Mouse (Mus musculus): Measurements from ENCODE around the gene Efcab11. TPM values are rescaled to one million over a fixed set of nuclear protein-coding genes. Genes with fewer than 3 reads are reported as not detected.

Efcab11 gene
- polyA plus RNA-seq, 1 experiment, result 0.84 TPM

DNA sequence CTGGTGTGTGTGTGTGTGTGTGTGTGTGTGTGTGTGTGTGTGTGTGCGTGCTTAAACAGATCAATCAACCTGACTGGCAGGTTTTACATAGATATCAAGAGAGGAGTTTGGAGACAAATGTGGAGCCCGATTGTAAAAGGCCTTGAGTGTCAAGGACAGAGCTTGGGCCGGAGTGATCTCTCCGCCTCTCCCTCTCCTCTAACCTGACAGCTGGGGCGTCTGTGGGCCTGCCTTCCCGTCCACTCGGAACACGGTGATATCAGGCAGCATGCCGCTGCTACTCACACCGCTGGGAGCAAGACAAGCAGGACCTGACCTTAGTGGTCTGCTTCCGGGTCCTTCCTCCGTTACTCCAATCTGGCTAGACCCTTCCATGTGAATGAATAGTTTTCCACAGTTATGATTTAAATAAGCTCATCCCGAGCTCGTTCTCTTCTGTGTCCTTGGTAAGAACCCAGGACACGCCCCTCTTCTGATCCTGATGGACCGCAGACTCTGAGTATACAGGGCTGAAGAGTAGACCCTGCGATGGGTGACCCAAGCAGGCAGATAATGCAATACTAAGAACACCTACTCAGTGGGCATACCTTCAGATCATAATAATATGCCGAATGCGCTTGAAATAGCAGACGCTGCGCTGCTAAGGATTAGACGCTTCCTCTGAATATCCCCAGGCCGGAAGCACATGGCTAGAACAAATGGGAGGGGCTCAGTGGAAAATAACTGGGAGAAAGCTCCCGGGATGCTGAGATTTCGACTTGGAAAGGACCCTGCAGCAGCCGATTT is 214.1 kb downstream of the Efcab11 start:
- Histone ChIP-seq H3K27me3 (ENCODE audit: control insufficient read depth, insufficient read depth, low read length) (no peaks in the 10 kb centered on the region), H3K27ac (ENCODE audit: insufficient read depth, low read length) (no peak overlapping the region), H3K4me1 (ENCODE audit: control insufficient read depth, insufficient read depth, low read length) (peaks cover 4% of the 10 kb centered on the region; the same call in 1 of the 2 replicates), H3K4me3 (replicated peaks; ENCODE audit: insufficient read depth, low read depth, low read length) (no peak overlapping the region)
- WGBS, result 57% methylated on average over 26 of the region's 26 CpGs
- DNase-seq, result peak; percentile 14 to 19
- no peak for TF ChIP-seq POLR2A (IDR thresholded peaks at IDR 0.05; ENCODE audit: borderline replicate concordance, insufficient read depth, low read length)
- TF ChIP-seq CTCF (IDR thresholded peaks at IDR 0.05; ENCODE audit: borderline replicate concordance, insufficient read depth, low read depth, low read length), result no peak

DNA sequence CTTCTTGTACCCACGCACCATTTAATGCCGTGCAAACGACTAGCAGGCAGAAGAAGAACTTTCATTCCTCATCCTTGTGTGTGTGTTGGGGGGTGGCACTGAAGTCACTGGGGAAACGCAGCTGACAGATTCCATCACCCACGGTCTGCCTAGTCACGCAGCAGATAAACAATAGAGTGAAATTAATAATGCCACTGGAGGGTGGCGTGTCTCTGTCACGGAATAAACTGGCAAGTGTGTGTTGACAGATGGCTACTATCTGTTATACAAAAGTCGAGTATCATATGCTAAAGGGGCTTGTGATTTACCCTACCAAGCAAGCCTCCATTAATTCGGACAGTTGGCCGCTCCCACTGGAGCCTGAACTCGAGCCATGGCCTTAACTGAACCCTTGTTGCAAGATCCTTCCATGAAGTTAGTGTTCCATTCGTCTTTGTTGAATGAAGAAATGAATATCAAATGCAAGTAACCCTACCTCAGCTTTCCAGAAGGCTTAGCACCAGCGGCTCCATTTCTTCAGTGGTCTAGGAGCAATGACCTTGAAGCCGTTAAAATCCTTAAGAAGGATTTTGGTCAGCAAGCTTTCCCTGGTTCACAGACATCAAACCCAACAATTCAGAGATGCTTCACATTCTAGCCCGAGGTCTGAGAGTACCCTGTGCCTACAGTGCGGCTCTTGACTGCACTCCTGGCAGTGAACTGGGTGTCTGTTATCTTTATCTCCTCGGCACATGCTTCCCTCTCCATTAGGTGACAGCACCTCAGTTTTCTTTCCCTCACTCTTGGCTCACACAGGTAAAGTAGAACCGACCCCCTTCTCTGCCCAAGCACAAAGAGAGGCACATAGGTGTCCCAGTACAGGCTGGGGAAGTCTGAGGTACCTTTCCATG is 229.0 kb downstream of the Efcab11 start:
- 34% methylated on average over 19 of the region's 19 CpGs for WGBS
- Histone ChIP-seq H3K4me1 (ENCODE audit: control insufficient read depth, insufficient read depth, low read length) (peaks cover 8% of the 10 kb centered on the region), H3K4me3 (replicated peaks; ENCODE audit: insufficient read depth, low read depth, low read length) (no peak overlapping the region), H3K27ac (ENCODE audit: insufficient read depth, low read length) (no peak overlapping the region), H3K27me3 (ENCODE audit: control insufficient read depth, insufficient read depth, low read length) (no peaks in the 10 kb centered on the region)
- DNase-seq, result peak in 1 of 2 experiments; percentile 45
- TF ChIP-seq CTCF (IDR thresholded peaks at IDR 0.05; ENCODE audit: borderline replicate concordance, insufficient read depth, low read depth, low read length) (no peak), POLR2A (IDR thresholded peaks at IDR 0.05; ENCODE audit: borderline replicate concordance, insufficient read depth, low read length) (no peak)

DNA sequence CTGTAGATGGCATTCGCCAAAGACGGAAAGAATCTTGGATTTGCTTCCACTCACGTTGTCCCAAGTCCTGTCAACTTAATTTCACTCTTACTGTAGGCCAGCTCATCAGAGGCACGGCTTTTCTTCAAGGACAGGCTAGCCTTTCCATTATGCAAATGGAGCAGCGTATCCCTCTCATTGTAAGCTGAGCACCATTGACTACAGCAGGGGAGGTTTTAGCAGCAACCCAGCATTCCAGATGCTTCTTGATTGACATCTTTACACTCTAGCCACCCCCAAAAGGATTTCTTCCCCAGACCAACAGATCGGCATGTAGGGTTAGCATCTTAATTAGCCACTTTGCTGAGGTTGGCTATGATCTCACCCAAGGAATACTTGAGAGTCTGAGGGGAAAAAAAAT is 231.8 kb downstream of the Efcab11 start:
- 64% methylated on average over 6 of the region's 6 CpGs for WGBS
- DNase-seq, result no peak
- TF ChIP-seq CTCF (IDR thresholded peaks at IDR 0.05; ENCODE audit: borderline replicate concordance, insufficient read depth, low read depth, low read length) (no peak), POLR2A (IDR thresholded peaks at IDR 0.05; ENCODE audit: borderline replicate concordance, insufficient read depth, low read length) (no peak)
- Histone ChIP-seq H3K27me3 (ENCODE audit: control insufficient read depth, insufficient read depth, low read length) (no peaks in the 10 kb centered on the region), H3K4me1 (ENCODE audit: control insufficient read depth, insufficient read depth, low read length) (peaks cover 13% of the 10 kb centered on the region), H3K4me3 (replicated peaks; ENCODE audit: insufficient read depth, low read depth, low read length) (no peak overlapping the region), H3K27ac (ENCODE audit: insufficient read depth, low read length) (no peak overlapping the region)

DNA sequence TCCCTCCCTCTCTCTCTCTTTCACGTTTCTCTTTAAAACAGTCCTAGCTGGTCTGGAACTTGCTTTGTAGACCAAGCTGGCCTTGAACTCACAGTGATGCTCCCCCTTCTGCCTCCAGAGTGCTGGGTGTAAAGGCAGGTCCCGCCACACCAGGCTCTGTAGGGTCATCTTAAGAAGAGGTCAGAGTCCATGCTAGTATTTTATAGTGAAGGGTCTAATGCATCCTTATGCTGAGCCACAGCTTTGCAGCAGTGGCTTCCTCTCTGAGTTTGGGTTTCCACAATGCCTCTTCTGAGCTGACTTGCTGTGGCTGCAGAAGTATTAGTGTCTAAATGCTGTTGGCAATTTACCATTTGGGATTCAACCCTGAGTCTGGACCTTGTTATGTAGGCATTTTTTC is 234.5 kb downstream of the Efcab11 start:
- H3K4me3 ChIP-seq (replicated peaks; ENCODE audit: insufficient read depth, low read depth, low read length), result no peak overlapping the region
- no peaks in the 10 kb centered on the region for H3K27me3 ChIP-seq (ENCODE audit: control insufficient read depth, insufficient read depth, low read length)
- no peak for DNase-seq
- no peak for TF ChIP-seq POLR2A (IDR thresholded peaks at IDR 0.05; ENCODE audit: borderline replicate concordance, insufficient read depth, low read length)
- TF ChIP-seq CTCF (IDR thresholded peaks at IDR 0.05; ENCODE audit: borderline replicate concordance, insufficient read depth, low read depth, low read length), result no peak
- peaks cover 6% of the 10 kb centered on the region for H3K4me1 ChIP-seq (ENCODE audit: control insufficient read depth, insufficient read depth, low read length)
- H3K27ac ChIP-seq (ENCODE audit: insufficient read depth, low read length), result no peak overlapping the region
- 67% methylated on average over 2 of the region's 2 CpGs for WGBS

DNA sequence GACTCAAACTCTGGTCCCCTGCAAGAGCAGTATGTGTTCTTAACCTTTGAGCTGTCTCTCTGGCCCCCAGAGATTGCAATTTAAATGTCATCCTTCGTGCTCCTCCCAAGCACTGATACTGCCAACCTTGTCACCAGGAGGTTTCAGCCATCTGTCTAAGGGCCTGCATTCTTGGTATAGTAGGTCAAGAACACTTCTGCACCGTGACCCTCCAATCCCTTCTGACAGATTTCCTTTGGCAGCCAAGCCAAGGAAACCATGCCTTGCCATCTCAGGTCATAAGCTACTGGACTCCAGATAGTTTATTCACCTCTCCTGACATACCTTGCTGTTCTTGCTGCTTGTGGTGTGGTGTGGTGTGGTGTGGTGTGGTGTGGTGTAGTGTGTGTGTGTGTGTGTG is 235.5 kb downstream of the Efcab11 start:
- no peak overlapping the region for H3K27ac ChIP-seq (ENCODE audit: insufficient read depth, low read length)
- WGBS, result 16% methylated on average over 2 of the region's 2 CpGs
- no peak for TF ChIP-seq CTCF (IDR thresholded peaks at IDR 0.05; ENCODE audit: borderline replicate concordance, insufficient read depth, low read depth, low read length)
- TF ChIP-seq POLR2A (IDR thresholded peaks at IDR 0.05; ENCODE audit: borderline replicate concordance, insufficient read depth, low read length), result no peak

DNA sequence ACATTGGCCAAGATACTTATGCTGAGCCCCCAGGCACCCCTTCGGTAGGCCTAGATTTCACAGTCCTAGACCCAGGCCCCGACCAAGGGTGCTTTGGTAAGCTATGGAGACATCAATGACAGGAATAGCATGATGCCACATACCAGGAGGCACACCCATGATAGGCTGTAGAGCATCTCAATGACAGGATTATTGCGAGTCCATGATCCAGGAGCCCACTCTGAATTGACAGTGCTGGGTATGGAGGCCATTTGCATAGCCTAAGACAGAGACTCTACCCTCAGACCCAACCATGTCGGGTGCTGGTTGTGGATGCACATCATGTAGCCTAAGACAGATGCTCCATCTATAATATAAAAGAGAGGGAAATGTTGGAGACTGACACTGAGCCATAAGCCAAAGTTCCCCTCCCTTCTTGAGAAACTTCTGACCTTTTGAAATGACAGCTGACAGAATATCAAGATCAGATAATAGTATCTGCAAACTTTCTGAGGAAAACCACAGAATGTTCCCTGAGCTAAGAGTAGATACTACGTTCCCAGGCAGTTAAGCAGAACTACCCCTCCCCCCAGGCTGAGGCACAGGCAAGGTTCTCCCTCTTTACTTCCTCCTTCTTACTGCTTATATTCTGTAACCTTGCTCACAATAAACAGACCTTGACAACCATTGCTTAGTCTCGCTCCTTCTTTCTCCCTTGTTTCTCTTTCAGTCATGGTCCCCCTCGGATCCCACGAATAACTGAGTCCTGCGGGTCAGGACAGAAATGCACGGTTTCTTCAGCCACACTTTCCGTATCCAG is 237.5 kb downstream of the Efcab11 start:
- 92% methylated on average over 11 of the region's 11 CpGs for WGBS
- H3K4me3 ChIP-seq (replicated peaks; ENCODE audit: insufficient read depth, low read depth, low read length), result no peak overlapping the region
- H3K4me1 ChIP-seq (ENCODE audit: control insufficient read depth, insufficient read depth, low read length), result peaks cover 5% of the 10 kb centered on the region
- no peak overlapping the region for H3K27ac ChIP-seq (ENCODE audit: insufficient read depth, low read length)
- TF ChIP-seq POLR2A (IDR thresholded peaks at IDR 0.05; ENCODE audit: borderline replicate concordance, insufficient read depth, low read length) (no peak), CTCF (IDR thresholded peaks at IDR 0.05; ENCODE audit: borderline replicate concordance, insufficient read depth, low read depth, low read length) (no peak)
- DNase-seq, result no peak
- no peaks in the 10 kb centered on the region for H3K27me3 ChIP-seq (ENCODE audit: control insufficient read depth, insufficient read depth, low read length)

More for the DNA sequence above, 235.5 kb downstream of the Efcab11 start:
- H3K27me3 ChIP-seq (ENCODE audit: control insufficient read depth, insufficient read depth, low read length), result no peaks in the 10 kb centered on the region
- peak; percentile 30 to 70 for DNase-seq
- H3K4me3 ChIP-seq (replicated peaks; ENCODE audit: insufficient read depth, low read depth, low read length), result no peak overlapping the region
- peaks cover 5% of the 10 kb centered on the region for H3K4me1 ChIP-seq (ENCODE audit: control insufficient read depth, insufficient read depth, low read length)

DNA sequence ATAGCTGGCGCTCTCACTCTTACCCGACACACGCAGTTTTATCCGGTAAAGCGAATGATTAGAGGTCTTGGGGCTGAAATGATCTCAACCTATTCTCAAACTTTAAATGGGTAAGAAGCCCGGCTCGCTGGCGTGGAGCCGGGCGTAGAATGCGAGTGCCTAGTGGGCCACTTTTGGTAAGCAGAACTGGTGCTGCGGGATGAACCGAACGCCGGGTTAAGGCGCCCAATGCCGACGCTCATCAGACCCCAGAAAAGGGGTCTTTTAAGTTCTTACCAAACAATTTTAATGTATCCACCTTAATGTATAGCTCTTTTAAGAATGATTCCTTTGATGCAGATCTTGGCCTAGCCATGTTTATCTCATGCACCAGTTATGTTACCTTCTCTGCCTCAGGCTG is 238.8 kb downstream of the Efcab11 start:
- Histone ChIP-seq H3K4me3 (replicated peaks; ENCODE audit: insufficient read depth, low read depth, low read length) (no peak overlapping the region), H3K27me3 (ENCODE audit: control insufficient read depth, insufficient read depth, low read length) (no peaks in the 10 kb centered on the region), H3K27ac (ENCODE audit: insufficient read depth, low read length) (no peak overlapping the region), H3K4me1 (ENCODE audit: control insufficient read depth, insufficient read depth, low read length) (peaks cover 5% of the 10 kb centered on the region)
- TF ChIP-seq CTCF (IDR thresholded peaks at IDR 0.05; ENCODE audit: borderline replicate concordance, insufficient read depth, low read depth, low read length), result no peak
- no peak for TF ChIP-seq POLR2A (IDR thresholded peaks at IDR 0.05; ENCODE audit: borderline replicate concordance, insufficient read depth, low read length)
- peak; percentile 67 to 75 for DNase-seq
- WGBS, result 96% methylated on average over 18 of the region's 18 CpGs
